Mouse (Mus musculus) bone marrow macrophage, adult 2 months (primary cell): Measurements from ENCODE around the gene Kcnma1.

Experiments used
- CTCF ChIP-seq: IDR thresholded peaks from 2 replicates; pipeline ENCODE4 v1.5.1; 2012; ENCODE audit warnings: low read depth, mild to moderate bottlenecking, low read length, moderate library complexity
- POLR2A ChIP-seq: IDR thresholded peaks from 2 replicates; pipeline ENCODE4 v1.6.1; 2012; ENCODE audit warnings: mild to moderate bottlenecking, low read depth, low read length, borderline replicate concordance

- TF ChIP-seq POLR2A (no peak), CTCF (no peak)
Observed at GRCm38 (mm10) chr14:23792674-23793073, 221.6 kb downstream of the Kcnma1 start.
